Mouse (Mus musculus): Measurements from ENCODE around the gene Tmem198. TPM values are rescaled to one million over a fixed set of nuclear protein-coding genes. Genes with fewer than 3 reads are reported as not detected.

Gene Tmem198
- polyA plus RNA-seq, 1 experiment from 2014 or later: 20.8 TPM

- peak overlapping the region; percentile 21 for H3K27ac ChIP-seq
- peaks cover 65% of the 10 kb centered on the region for H3K4me1 ChIP-seq
- no peak overlapping the region for H3K4me3 ChIP-seq (replicated peaks)
- peaks cover 80% of the 10 kb centered on the region for H3K27me3 ChIP-seq
- no peak overlapping the region for H3K9ac ChIP-seq
- H3K4me2 ChIP-seq: peak overlapping the region; percentile 58; the same call in 1 of the 2 replicates
- no peaks in the 10 kb centered on the region for H3K36me3 ChIP-seq (replicated peaks)
- no peaks in the 10 kb centered on the region for H3K9me3 ChIP-seq
- ATAC-seq (ENCODE audit: low FRiP score): 0 out of 2 replicates have a peak, but pooled peaks have one; percentile 1
- 7% methylated on average over 14 of the region's 14 CpGs for WGBS
Measured at GRCm38 (mm10) chr1:75456746-75457564, 22.4 kb upstream of the Tmem198 start.

GRCm38 (mm10) chr1:75457710-75458024, 21.7 kb upstream of the Tmem198 start:
- 3% methylated on average over 8 of the region's 10 CpGs for WGBS
- H3K9me3 ChIP-seq: no peaks in the 10 kb centered on the region
- peak; percentile 10; the same call in 1 of the 2 replicates for ATAC-seq (ENCODE audit: low FRiP score)
- no peaks in the 10 kb centered on the region for H3K36me3 ChIP-seq (replicated peaks)
- H3K27ac ChIP-seq: peak overlapping the region; percentile 21
- peaks cover 72% of the 10 kb centered on the region for H3K27me3 ChIP-seq
- H3K4me2 ChIP-seq: peak overlapping the region; percentile 58
- H3K4me3 ChIP-seq (replicated peaks): 0 out of 2 replicates have a peak overlapping the region, but pooled peaks have one; percentile 1
- no peak overlapping the region for H3K9ac ChIP-seq
- H3K4me1 ChIP-seq: peaks cover 64% of the 10 kb centered on the region

GRCm38 (mm10) chr1:75458025-75458788, 21.1 kb upstream of the Tmem198 start:
- no peaks in the 10 kb centered on the region for H3K9me3 ChIP-seq
- WGBS: 1% methylated on average over 42 of the region's 42 CpGs
- ATAC-seq (ENCODE audit: low FRiP score): peak; percentile 68
- H3K9ac ChIP-seq: peak overlapping the region; percentile 38; the same call in 1 of the 2 replicates
- peak overlapping the region; percentile 33 for H3K4me3 ChIP-seq (replicated peaks)
- H3K27me3 ChIP-seq: peaks cover 67% of the 10 kb centered on the region
- H3K27ac ChIP-seq: peak overlapping the region; percentile 69
- H3K4me1 ChIP-seq: peaks cover 60% of the 10 kb centered on the region
- no peaks in the 10 kb centered on the region for H3K36me3 ChIP-seq (replicated peaks)
- H3K4me2 ChIP-seq: peak overlapping the region; percentile 58

DNA sequence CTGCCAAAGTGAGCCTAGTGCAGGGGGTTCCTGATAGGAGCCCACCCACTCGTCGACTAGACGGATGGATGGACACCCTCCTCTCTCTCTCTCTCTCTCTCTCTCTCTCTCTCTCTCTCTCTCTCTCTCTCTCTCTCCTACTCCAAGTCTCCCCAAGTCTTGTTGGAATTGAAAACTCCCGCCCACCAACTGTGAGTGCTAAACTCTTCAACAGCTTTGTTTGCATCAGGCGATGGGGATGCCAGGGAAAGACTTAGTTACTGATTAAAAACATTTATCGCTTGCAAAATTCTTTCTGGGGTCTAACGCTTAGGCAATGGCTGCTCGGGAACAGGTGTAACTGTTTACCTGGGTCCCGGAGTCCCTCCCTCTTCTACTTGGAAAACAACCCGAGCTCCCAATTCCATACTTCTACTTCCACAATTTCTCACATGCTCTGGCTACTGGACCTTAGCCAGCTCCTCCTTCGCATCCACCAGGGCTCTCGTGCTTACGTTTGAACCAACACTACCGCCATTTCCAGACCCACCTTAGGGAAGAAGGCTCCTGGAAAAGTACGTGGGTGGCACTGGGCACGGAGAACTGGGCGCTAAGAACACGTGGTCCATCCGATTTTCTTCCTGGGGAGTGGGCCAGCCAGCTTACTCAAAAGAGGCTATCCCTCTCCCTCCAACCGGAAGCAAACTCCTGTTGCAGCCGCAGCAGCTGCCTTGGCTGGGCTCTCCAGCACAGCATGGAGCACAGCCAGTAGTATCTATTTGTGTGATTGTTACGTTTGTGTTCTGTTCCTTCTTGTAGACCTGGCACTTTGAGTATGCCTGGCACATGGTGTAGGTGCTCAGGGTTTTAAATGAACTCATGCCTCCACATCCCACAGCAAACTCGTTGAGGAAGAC, 20.3 kb upstream of the Tmem198 start:
- no peaks in the 10 kb centered on the region for H3K36me3 ChIP-seq (replicated peaks)

GRCm38 (mm10) chr1:75460297-75460696, 19.0 kb upstream of the Tmem198 start:
- H3K36me3 ChIP-seq (replicated peaks): no peaks in the 10 kb centered on the region
- H3K9ac ChIP-seq: no peak overlapping the region
- no peak overlapping the region for H3K27ac ChIP-seq
- H3K4me1 ChIP-seq: peaks cover 59% of the 10 kb centered on the region
- H3K9me3 ChIP-seq: no peaks in the 10 kb centered on the region
- H3K4me2 ChIP-seq: no peak overlapping the region
- peaks cover 67% of the 10 kb centered on the region for H3K27me3 ChIP-seq
- 77% methylated on average over 7 of the region's 7 CpGs for WGBS
- no peak for ATAC-seq (ENCODE audit: low FRiP score)
- H3K4me3 ChIP-seq (replicated peaks): no peak overlapping the region

More for the DNA sequence above, 20.3 kb upstream of the Tmem198 start:
- Histone ChIP-seq H3K4me1 (peaks cover 59% of the 10 kb centered on the region), H3K9ac (peak overlapping the region; percentile 38; the same call in 1 of the 2 replicates), H3K4me3 (replicated peaks) (peak overlapping the region; percentile 33), H3K27ac (peak overlapping the region; percentile 69), H3K4me2 (peak overlapping the region; percentile 58), H3K27me3 (peaks cover 66% of the 10 kb centered on the region), H3K9me3 (no peaks in the 10 kb centered on the region)
- WGBS: 19% methylated on average over 23 of the region's 23 CpGs
- no peak for ATAC-seq (ENCODE audit: low FRiP score)

- no peak overlapping the region for H3K9ac ChIP-seq
- H3K4me2 ChIP-seq: no peak overlapping the region
- no peak overlapping the region for H3K4me3 ChIP-seq (replicated peaks)
- no peaks in the 10 kb centered on the region for H3K9me3 ChIP-seq
- H3K4me1 ChIP-seq: peaks cover 41% of the 10 kb centered on the region
- H3K36me3 ChIP-seq (replicated peaks): no peaks in the 10 kb centered on the region
- no peak for ATAC-seq (ENCODE audit: low FRiP score)
- H3K27ac ChIP-seq: no peak overlapping the region
- 42% methylated on average over 1 of the region's 1 CpGs for WGBS
- H3K27me3 ChIP-seq: peaks cover 58% of the 10 kb centered on the region
Measured at GRCm38 (mm10) chr1:75462636-75463035, 16.7 kb upstream of the Tmem198 start.

GRCm38 (mm10) chr1:75463652-75464204, 15.6 kb upstream of the Tmem198 start:
- H3K4me3 ChIP-seq (replicated peaks): no peak overlapping the region
- no peak overlapping the region for H3K9ac ChIP-seq
- ATAC-seq (ENCODE audit: low FRiP score): no peak
- 59% methylated on average over 5 of the region's 5 CpGs for WGBS
- peaks cover 57% of the 10 kb centered on the region for H3K27me3 ChIP-seq
- H3K4me2 ChIP-seq: no peak overlapping the region
- no peak overlapping the region for H3K27ac ChIP-seq
- H3K4me1 ChIP-seq: peaks cover 33% of the 10 kb centered on the region
- no peaks in the 10 kb centered on the region for H3K36me3 ChIP-seq (replicated peaks)
- H3K9me3 ChIP-seq: no peaks in the 10 kb centered on the region

DNA sequence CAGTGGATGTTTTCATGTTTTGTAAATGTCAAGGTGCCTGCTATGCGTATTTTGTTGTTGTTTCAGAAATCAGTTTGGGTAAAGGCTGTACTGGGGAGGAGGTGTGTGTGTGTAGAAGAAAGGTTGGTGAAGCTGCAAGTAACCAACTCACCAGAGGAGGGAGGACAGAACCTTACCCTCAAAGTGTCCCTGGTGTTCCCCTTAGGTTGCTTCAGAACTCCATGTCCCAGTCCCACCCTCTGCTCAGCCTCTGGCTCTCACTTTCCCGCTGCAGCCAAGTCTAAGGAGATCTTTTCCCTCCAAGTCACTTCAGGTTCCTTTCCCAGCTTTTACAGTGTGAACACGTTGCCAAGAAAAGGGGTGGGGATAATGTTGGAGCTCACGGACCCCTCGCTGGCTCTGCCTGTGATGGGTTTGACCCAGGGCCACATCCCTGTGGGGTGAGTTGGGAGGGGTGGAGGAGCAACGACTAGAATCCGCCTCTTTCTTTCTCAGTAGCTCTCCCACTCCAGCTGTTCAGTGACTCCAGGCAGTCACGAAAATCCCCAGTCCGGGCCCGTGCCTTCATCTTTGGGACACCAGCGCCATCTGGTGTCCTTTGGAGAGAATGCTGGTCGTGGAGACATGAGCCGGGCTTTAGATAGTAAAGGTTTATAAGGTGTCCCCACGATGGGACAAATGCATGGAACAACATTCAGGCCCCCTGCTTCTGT, 12.0 kb upstream of the Tmem198 start:
- H3K36me3 ChIP-seq (replicated peaks): peaks cover 2% of the 10 kb centered on the region; the same call in 1 of the 2 replicates
- H3K27ac ChIP-seq: no peak overlapping the region
- H3K9ac ChIP-seq: no peak overlapping the region
- peak; percentile 78 for ATAC-seq (ENCODE audit: low FRiP score)
- no peaks in the 10 kb centered on the region for H3K9me3 ChIP-seq
- 7% methylated on average over 14 of the region's 14 CpGs for WGBS
- no peak overlapping the region for H3K4me3 ChIP-seq (replicated peaks)
- H3K4me2 ChIP-seq: no peak overlapping the region
- peaks cover 27% of the 10 kb centered on the region; the same call in 1 of the 2 replicates for H3K4me1 ChIP-seq
- peaks cover 50% of the 10 kb centered on the region for H3K27me3 ChIP-seq

GRCm38 (mm10) chr1:75469287-75469825, 10.0 kb upstream of the Tmem198 start:
- H3K27me3 ChIP-seq: peaks cover 41% of the 10 kb centered on the region
- no peak overlapping the region for H3K27ac ChIP-seq
- H3K9me3 ChIP-seq: no peaks in the 10 kb centered on the region
- 85% methylated on average over 17 of the region's 17 CpGs for WGBS
- H3K9ac ChIP-seq: no peak overlapping the region
- peaks cover 22% of the 10 kb centered on the region for H3K36me3 ChIP-seq (replicated peaks)
- H3K4me3 ChIP-seq (replicated peaks): no peak overlapping the region
- peaks cover 16% of the 10 kb centered on the region; the same call in 1 of the 2 replicates for H3K4me1 ChIP-seq
- H3K4me2 ChIP-seq: no peak overlapping the region
- no peak for ATAC-seq (ENCODE audit: low FRiP score)

GRCm38 (mm10) chr1:75476441-75476840, 2.9 kb upstream of the Tmem198 start:
- no peak overlapping the region for H3K4me2 ChIP-seq
- no peak for ATAC-seq (ENCODE audit: low FRiP score)
- no peak overlapping the region for H3K9ac ChIP-seq
- H3K9me3 ChIP-seq: no peaks in the 10 kb centered on the region
- H3K4me3 ChIP-seq (replicated peaks): no peak overlapping the region
- H3K27ac ChIP-seq: no peak overlapping the region
- H3K4me1 ChIP-seq: peaks cover 33% of the 10 kb centered on the region
- H3K27me3 ChIP-seq: peaks cover 18% of the 10 kb centered on the region
- WGBS: 90% methylated on average over 11 of the region's 11 CpGs
- H3K36me3 ChIP-seq (replicated peaks): peaks cover 46% of the 10 kb centered on the region

All from forebrain, embryonic 12.5 days (tissue).